Mouse (Mus musculus) cerebellum, adult 18-20 months (tissue): ENCODE measurements around the gene Dchs1.
"Not testable (repeated sequence)": the region's sequence is repeated elsewhere in the genome, so short reads cannot be mapped to it uniquely, and the experiment has no call there.

Source experiments
- DNase-seq, 2 experiments: peaks; one replicate each; pipeline ENCODE4 v3.0.0; 2021

Dchs1 gene

GRCm38 (mm10) chr7:105741978-105742377, 45.5 kb downstream of the Dchs1 start:
- no peak for DNase-seq

- DNase-seq = no peak
These were observed 46.6 kb downstream of the Dchs1 start for GRCm38 (mm10) chr7:105740851-105741250.

DNA sequence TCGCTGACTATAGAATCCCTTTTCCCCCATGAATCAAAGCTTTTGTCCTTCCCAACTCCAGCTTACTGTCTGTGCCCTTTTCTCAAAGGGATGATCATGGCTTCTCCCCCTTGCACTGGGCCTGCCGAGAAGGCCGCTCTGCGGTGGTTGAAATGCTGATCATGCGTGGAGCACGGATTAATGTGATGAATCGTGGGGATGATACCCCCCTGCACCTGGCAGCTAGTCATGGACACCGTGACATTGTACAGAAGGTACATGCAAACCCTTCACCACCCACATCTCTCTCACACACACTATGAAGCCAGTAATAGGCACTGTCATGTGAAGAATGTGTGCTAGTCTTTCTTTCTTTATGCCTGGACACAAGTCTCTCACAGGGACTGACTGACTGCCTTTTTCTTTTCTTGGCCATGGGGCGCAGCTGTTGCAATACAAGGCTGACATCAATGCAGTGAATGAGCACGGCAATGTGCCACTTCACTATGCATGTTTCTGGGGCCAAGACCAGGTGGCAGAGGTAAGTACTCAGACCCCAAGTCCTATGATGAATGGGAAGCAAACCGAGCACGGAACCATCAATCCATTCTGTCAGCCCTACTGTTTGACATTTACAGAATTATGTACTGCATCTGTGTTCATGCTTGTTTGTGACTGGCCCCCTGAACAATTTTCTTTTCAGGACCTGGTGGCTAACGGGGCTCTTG, 47.2 kb downstream of the Dchs1 start:
- DNase-seq = no peak

GRCm38 (mm10) chr7:105738948-105739347, 48.5 kb downstream of the Dchs1 start:
- no peak for DNase-seq

DNA sequence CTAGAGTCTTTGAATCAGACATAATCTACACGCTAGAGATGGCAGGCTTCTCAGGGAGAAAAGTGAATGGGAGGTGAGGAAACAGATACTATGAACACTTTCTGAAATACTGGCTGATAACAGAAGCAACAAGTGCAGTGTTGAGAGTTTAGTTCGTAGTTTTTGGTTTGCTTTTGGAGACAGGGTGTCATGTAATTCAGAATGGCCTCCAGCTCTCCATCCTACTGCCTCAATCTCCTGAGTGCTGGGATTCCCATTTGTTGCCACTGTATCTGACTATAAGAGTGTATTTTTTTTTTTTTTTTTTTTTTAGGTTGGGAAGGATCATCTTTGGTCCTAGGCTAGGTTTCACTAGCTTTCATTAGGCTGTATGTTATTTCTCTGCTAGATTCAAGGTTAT, 49.2 kb downstream of the Dchs1 start:
- DNase-seq = no peak

DNA sequence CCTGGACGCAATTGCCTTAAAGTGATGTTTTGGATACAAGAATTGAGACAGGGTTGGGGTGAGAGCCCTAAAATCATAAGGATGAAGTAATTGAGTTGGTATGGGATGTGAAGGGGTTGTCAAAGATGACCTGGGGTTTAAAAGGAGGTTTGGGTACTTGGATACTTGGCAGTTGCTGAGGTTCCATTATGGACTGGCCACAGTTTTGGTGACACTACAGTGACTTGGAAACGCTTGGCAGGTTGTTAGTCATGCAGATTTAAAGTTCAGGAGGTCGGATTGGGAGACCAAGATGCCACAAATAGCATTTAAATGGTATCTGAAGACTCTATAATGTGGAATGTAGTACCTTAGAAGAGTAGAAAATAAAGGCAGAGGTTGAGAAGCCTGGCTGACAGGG, 49.8 kb downstream of the Dchs1 start:
- no peak for DNase-seq

DNA sequence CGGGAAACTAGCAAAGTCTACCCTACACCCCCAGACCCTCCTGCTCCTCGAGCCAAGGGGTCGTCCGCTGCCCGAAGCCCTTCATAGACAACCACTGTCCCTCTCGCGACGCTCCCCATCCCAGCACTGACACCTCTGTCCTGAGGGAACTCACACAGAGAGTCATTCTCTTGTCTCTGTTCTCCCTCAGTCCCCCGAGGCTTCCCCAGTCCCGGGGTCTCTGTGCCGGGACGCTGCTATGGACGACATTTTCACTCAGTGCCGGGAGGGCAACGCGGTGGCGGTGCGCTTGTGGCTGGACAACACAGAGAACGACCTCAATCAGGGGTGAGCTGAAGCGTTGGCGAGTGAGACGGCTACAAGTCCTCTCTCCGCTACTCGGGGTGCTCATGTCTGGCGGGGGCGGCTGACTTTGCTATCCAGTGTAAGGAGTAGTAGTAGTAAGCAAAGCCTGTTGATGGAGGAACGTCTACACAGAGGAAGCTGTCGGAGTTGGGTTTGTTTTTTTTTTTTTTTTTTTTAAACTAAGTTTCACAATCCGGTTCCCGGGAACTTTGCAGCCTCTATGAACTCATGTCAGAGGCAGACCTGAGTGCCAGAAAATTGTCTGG, 50.4 kb downstream of the Dchs1 start, which contains the start of gene Rrp8:
Rrp8 (minus strand) TSS at position 475 of the 611 bp plus-strand sequence.
- peak; percentile 36 to 54 for DNase-seq

DNA sequence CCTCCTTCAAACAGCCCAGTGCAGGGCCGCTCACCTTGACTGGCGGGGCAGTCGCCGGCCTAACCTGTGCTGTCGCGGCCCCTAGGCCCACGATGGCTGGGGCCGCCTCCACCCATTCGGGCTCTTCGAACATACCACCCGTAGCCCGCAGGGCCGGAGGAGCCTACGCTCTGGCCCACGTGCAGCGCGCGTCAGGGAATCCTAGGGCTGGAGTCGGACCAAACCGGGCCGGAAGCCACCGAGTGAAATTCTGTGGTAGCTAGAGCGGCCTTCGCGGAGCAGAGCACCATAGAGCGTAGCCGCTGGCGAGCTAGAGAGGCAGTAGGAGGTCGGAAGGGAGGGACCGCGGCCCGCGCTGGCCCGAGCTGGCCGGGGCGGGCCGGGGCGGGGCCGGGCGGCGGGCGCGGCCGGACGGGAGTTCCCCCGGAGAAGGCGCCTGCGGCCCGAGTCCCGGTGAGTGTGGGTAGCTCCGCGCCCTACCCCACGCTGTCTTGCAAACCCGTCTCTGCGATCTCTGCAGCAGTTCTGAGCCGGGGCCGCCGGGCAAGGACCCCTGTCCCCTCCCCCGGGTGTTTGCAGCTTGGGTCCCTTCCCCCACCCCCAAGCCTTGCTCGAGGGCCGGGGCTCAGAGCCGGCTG, 51.1 kb downstream of the Dchs1 start, which contains the start of gene Ilk:
Ilk (plus strand) TSS at position 329 of the 638 bp plus-strand sequence.
- peak; percentile 91 to 92 for DNase-seq

GRCm38 (mm10) chr7:105735464-105735863, 52.0 kb downstream of the Dchs1 start:
- DNase-seq = not testable (repeated sequence)

- DNase-seq = no peak
These were observed 52.6 kb downstream of the Dchs1 start for GRCm38 (mm10) chr7:105734826-105735225.

- no peak for DNase-seq
These were observed 53.6 kb downstream of the Dchs1 start for GRCm38 (mm10) chr7:105733836-105734235.

- no peak for DNase-seq
These were observed 58.6 kb downstream of the Dchs1 start for GRCm38 (mm10) chr7:105728701-105729428.

DNA sequence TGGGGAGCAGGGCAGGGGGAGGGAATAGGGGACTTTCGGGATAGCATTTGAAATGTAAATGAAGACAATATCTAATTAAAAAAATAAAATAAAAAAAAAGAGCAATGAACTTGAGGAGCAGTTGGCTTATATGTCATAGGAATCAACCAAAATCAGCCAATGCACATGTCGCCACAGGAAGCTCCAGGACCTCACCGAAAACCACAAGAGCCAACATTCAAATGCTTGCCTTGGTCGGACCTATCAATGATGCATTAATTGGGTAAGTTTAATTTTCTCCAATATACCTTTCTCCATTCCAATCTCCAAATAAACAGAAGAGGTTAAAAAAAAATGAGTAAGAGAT, 60.5 kb downstream of the Dchs1 start:
- DNase-seq = no peak

GRCm38 (mm10) chr7:105726144-105726979, 61.1 kb downstream of the Dchs1 start:
- peak; percentile 59 to 60 for DNase-seq

- DNase-seq = no peak
These were observed 65.5 kb downstream of the Dchs1 start for GRCm38 (mm10) chr7:105721916-105722315.

GRCm38 (mm10) chr7:105715366-105715765, 72.1 kb downstream of the Dchs1 start:
- DNase-seq = no peak

DNA sequence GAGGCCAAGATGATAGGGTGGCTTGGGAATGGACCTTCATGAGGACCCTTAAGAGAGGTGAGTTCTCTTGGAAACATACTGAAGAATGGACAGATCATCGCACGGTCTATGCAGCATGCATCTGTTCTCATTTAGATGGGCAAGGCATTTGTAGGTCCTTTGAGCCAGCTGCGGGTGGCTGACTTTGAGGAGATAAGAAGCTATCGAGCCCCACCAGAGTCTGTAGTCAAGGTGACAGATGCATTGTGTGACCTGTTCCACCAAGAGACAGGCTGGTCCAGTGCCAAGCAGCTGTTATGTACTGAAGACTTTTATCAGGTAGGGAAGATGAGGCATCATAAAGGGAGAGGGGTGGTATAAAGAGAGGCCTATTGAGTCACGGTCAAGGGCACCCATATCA, 78.7 kb downstream of the Dchs1 start:
- no peak for DNase-seq

DNA sequence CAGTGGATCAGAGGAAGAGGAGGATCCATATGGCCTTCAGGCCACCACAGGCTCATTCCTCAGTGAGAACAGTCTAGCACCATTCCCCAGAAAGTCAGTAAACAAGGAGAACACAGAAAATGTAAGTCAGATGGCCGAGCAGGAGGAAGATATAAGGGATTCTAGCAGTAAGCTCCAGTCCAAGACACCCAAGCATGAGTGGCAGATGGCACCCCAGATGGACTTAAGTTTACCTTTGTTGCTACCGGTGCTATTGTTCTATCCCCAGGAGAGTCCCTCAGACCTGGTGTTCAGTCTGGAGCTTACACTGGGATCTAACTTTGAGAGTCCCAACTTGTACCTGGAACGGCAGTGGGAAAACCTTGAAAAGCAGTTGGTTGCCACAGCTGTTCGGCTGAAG, 83.6 kb downstream of the Dchs1 start:
- DNase-seq = peak; percentile 46 to 59

DNA sequence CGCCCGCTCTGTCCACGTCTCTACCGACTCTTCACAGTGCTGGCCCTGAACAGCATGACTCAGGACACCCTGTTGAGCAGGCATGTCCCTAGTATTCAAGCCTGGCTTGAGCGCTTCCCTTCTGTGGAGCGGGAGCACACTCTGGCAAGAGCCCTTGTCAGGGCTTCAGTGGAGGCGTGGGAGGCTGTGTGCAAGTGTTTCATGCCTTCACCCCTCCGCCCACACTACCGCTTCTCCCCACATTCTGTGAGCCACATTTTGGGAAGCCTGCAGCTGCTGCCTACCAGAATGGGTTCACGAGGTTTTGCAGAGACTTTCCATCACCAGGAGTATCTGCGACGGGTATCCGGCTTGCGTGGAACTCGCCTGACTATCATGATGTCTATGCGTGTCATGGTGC, 84.3 kb downstream of the Dchs1 start:
- DNase-seq = peak; percentile 20 to 28
